Mouse (Mus musculus) right cerebral cortex, postnatal 4 days (tissue): Measurements from ENCODE around the gene Nostrin.

ENCODE experiments used
- DNase-seq: peaks from one replicate; pipeline ENCODE4 v3.0.0-alpha.2; 2022

The Nostrin gene

GRCm38 (mm10) chr2:69135661-69136576, at the start of gene Nostrin:
Nostrin (plus strand) TSS chr2:69135800.
- DNase-seq = no peak

GRCm38 (mm10) chr2:69086505-69087260, 48.9 kb upstream of the Nostrin start:
- DNase-seq = no peak

DNA sequence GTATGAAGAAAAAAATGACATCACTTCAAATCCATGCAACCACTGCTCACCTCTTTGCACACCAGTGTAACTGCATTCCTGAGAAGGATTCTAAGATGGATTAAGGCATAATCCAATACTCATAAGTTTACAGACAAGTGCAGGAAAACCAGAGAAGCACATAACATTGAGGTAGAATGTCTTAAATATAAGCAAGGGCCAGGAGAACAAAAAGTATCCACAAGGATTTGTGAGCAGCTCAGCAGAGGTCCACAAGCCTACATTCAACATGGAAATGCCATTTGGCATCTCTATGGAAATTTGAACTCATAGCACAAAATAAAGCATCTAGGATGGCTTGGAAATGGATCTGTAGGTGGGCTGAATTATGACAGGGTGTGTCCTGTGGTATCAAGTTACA, 39.8 kb upstream of the Nostrin start:
- DNase-seq = no peak

- no peak for DNase-seq
These were observed 38.8 kb upstream of the Nostrin start for GRCm38 (mm10) chr2:69096821-69097220.

DNA sequence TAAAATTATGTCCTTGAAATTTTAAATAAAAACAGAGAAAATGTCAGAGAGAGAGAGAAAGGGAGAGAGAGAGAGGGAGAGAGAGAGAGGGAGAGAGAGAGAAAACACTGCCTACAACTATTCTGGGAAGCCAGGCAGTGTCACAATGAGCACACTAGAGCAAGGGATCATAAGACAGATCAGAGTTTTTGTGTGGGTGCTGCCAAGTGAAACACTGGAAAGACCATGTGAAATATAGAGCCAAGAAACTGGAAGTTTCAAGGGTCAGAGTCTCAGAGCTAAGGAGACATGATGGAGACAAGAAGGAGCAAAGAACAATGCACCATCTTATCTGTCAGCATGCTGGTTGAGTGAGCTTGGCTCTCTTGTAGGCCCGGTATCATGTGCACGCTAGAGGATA, 38.1 kb upstream of the Nostrin start:
- no peak for DNase-seq

DNA sequence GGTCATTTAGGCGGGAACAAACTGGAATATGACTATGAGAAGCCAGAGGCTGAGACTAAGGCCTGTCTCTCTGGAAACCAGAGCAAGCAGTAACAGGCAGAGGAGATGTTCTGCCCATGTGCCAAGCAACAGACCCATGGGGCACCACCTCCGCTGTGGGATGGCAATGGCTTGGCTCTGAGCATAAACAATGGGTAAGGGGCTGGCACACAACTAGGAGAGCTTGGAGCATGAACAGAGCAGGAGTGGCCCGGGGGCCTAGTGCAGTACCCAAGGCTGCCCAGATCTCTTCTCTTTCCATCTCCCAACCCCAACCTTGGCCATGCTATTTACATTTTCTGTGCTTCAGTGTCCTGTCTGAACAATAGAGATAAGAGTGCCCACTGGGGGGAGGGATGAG, 36.9 kb upstream of the Nostrin start:
- DNase-seq = no peak

- DNase-seq = no peak
These were observed 36.5 kb upstream of the Nostrin start for GRCm38 (mm10) chr2:69099147-69099546.

DNA sequence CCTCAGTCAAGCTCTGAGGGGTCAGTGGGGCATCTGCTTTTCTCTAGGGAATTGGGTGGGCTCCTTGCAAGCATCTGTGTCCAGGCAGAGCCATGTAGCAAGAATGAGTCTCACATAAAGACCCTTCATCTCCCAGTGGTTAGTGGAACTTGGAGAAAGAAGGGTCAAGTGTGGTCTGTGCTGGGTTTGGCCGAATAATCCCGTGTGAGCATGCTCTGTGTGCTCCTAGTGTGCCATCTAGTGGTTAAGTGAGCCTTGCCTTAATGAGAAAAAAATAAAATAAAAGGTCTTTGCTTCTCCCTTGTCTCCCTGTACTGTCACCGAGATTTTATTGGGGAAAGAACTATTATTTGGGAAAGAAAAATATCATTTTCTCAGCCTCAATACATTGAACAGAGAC, 34.9 kb upstream of the Nostrin start:
- DNase-seq = peak; percentile 26

DNA sequence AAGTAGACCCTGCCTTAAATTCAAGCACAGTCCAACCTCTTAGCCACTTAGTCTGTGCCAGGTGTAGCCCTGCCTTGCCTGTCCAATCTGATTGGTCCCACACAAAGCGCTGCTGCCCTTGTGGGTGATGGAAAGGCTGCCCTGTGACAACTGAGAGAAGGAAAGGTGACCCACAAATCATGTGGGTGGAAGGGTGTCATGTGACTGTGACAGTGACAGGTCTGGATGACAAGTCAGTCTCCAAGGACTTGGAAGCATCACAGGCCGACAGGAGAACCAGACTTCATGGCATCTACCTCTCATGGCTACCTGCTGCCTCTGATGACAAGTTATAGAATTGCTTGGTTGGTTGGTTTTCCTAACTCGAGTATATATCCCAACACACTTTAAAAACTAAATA, 32.1 kb upstream of the Nostrin start:
- DNase-seq = no peak

DNA sequence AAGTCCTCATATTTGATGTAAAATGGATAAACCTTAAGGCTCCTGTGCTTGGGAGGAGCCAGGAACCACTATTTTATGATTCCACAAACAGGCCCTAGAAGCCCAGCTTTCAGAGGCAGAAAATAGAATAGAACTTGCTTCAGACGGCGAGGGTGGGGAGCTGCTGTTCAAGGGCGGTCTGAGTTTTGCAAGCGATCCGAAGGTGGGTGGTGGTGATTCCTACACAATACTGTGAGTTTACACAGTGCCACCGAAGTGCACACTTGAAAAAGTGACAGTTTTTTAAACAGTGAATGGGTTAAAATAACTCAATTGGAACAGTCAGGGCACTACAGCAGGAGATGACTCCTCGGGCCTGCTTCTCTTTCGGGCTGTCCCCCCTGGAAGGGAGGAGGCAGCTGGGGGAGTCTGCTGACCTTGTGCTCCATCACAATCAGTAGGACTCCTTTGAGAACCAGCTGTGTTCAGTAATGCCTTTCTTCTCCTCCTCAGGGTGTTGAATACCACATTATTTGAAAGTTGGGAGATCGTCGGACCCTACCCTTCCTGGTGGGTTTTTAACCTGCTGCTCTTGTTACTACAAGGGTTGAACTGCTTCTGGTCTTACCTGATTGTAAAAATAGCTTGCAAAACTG, 31.0 kb upstream of the Nostrin start:
- no peak for DNase-seq

DNA sequence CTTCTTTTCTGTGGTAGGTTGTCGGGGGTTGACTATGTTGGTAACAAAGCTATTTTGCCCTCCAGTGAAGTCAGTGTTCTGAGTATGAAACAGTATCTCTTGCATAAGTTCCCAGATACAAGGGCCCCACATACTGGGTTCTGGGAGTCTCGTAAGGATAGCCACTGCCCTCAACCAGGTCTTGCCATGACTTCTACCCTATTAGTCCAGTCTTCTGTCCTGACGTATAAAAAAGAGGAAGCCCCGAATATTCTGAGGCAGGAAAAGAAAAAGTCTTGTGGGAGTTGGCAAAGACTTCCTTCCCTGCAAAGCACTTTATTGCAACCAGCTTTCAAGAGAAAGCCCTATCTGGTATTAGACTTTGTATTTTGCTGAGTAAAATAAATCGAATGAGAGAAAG, 26.4 kb upstream of the Nostrin start:
- no peak for DNase-seq

DNA sequence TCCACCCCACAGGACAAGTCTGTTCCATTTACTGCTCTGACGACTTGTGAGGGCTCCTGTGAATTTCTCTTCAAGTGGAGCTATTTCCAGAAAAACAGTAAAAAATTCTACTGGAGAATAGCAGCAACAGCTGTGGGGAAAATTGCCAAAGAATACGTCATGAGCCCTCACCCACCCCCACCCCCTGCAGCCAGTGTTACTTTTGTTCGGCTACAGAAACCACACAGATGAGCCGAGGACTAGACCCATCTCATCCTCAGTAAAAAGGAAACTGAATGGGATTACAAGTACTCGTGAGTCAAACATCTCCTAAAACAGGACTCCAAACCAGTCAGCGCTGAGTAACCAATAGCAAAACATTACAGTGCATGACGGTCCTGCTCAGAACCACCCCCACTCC, 25.9 kb upstream of the Nostrin start:
- DNase-seq = no peak

DNA sequence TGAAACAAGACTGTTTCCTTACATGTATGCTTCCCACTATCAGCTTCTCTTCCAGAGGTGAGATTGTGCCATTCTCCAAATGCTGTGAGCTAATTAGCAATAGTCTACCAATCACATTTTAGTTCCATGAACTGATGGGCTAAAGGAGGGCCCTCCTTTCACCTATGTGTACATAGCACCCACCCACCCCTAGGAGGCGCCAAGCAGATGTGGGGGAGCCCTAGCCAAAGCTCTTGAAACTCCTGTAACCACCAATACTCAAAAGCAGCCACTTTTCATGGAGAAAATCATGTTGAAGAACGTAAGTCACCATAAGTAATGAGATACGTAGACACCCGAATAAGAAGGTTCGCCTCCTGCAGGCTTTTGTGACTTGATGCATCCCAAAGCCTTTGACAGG, 23.0 kb upstream of the Nostrin start:
- no peak for DNase-seq

GRCm38 (mm10) chr2:69113829-69114547, 21.6 kb upstream of the Nostrin start:
- no peak for DNase-seq

DNA sequence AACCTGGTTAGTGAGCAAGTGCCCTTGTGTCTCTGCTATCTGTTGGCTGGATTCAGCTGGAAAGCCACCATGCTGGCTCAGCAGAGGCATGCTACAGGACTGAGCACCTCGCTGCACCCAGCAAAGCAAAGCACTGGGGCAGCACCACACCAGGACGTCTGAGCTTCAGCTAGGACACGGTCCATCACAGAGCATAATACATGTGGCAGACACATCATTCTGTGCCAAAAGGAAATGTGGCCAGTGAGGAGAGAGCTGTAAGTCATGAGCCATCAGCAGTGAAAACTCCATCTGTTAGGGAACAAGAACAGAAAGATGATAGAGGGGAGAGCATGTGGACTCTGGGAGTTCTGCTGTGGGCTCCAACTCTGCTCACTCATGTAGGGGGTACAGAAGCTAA, 19.7 kb upstream of the Nostrin start:
- no peak for DNase-seq

DNA sequence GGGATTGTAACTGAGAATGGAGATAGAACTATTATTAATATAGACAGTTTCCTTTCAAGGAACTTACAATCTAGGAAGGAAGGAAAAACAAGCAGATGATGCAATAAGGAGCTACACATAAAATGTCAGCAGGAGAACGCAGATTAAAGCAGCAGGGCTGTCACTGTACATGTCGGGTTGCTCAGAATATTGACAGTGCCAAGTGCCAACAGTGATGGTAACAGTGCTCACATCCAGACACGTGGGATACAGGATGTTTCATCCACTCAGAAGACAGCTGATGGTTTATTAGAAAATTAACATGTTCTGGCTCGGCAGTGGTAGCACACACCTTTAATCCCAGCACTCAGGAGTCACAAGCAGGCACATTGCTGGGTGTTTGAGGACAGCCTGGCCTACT, 18.8 kb upstream of the Nostrin start:
- DNase-seq = no peak

GRCm38 (mm10) chr2:69118994-69119393, 16.6 kb upstream of the Nostrin start:
- DNase-seq = no peak

- no peak for DNase-seq
These were observed 15.9 kb upstream of the Nostrin start for GRCm38 (mm10) chr2:69119718-69120117.

GRCm38 (mm10) chr2:69121681-69122080, 13.9 kb upstream of the Nostrin start:
- DNase-seq = no peak

DNA sequence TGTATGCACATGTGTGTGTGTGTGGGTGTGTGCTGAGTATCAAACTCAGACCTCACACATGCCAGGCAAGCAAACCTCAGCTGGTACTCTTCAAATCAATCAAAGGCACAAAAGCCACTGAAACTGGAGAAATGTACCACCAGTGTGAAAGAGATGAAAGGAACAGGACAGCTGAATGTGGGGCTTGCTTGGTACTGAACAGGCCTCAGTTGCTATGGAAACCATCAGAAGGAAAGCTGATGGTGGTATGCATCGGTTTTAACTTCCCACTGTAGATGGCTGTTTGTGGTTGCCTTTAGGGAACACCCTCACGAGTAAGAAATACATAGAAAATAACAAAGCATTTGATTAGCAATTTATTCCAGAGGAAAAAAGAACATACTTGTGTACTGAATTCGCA, 10.2 kb upstream of the Nostrin start:
- no peak for DNase-seq

GRCm38 (mm10) chr2:69128321-69128720, 7.3 kb upstream of the Nostrin start:
- no peak for DNase-seq

DNA sequence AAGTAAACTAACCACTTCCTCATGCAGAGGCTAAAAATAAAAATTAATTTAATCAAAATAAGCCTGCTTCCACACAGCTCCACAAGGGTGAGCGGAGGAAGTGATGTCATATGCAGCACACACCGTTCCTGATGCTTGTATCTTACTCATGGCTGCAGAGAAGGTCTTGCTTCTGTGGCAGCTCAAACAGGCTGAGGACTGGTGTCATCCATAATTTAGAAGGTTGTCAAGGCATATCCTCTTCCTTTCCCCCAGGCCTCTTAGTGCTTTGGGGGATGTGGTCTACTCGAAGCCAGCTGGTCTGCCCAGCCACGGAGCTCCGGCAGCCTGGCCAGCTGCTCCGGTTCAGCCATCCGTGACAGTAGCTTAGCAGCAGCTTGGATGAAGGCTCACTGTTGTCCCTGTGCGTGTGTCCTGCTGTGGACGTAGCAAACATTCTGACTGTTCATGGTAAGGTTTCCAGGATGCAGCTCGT, 6.6 kb upstream of the Nostrin start:
- DNase-seq = no peak
